Mouse (Mus musculus): ENCODE data around the gene Ywhab. TPM values are rescaled to one million over a fixed set of nuclear protein-coding genes. Genes with fewer than 3 reads are reported as not detected.
A peak's percentile ranks its signal among the peaks of the same experiment; 100 is the strongest.

Ywhab gene
- total and polyA plus RNA-seq, 2 experiments from 2014 or later = 160 to 656 TPM

GRCm38 (mm10) chr2:163992871-163993270, 1.9 kb upstream of the Ywhab start:
- H3K27ac ChIP-seq (ENCODE audit: low read depth, low read length) = no peak overlapping the region
- no peak overlapping the region for H3K9ac ChIP-seq (replicated peaks; ENCODE audit: low read length, poor library complexity, severe bottlenecking)
- no peak overlapping the region for H3K4me3 ChIP-seq (ENCODE audit: low read depth, low read length)
- no peak for TF ChIP-seq CTCF (IDR thresholded peaks at IDR 0.05)
- H3K36me3 ChIP-seq (ENCODE audit: insufficient read depth, low read length) = no peaks in the 10 kb centered on the region
- WGBS = 94% methylated on average over 2 of the region's 2 CpGs
- no peaks in the 10 kb centered on the region for H3K27me3 ChIP-seq (ENCODE audit: insufficient read depth, low read length)
- no peak overlapping the region for H3K4me2 ChIP-seq (ENCODE audit: low read depth, low read length, poor library complexity, severe bottlenecking)
- H3K9me3 ChIP-seq (ENCODE audit: low read length) = no peaks in the 10 kb centered on the region
- H3K4me1 ChIP-seq (ENCODE audit: insufficient read depth, low read length) = peaks cover 7% of the 10 kb centered on the region; the same call in 1 of the 2 replicates
- ATAC-seq (ENCODE audit: low FRiP score) (no peak), DNase-seq (ENCODE audit: low spot score) (no peak)

- peak overlapping the region; percentile 98 for H3K4me3 ChIP-seq (ENCODE audit: low read depth, low read length)
- peak overlapping the region; percentile 58 for H3K4me2 ChIP-seq (ENCODE audit: low read depth, low read length, poor library complexity, severe bottlenecking)
- peak overlapping the region; percentile 99 for H3K9ac ChIP-seq (replicated peaks; ENCODE audit: low read length, poor library complexity, severe bottlenecking)
- no peaks in the 10 kb centered on the region for H3K27me3 ChIP-seq (ENCODE audit: insufficient read depth, low read length)
- no peak for TF ChIP-seq CTCF (IDR thresholded peaks at IDR 0.05)
- H3K36me3 ChIP-seq (ENCODE audit: insufficient read depth, low read length) = no peaks in the 10 kb centered on the region
- ATAC-seq (ENCODE audit: low FRiP score) = peak; percentile 100
- under 1% methylated on average over 57 of the region's 79 CpGs for WGBS
- H3K9me3 ChIP-seq (ENCODE audit: low read length) = no peaks in the 10 kb centered on the region
- peak overlapping the region; percentile 96 for H3K27ac ChIP-seq (ENCODE audit: low read depth, low read length)
- peaks cover 7% of the 10 kb centered on the region; the same call in 1 of the 2 replicates for H3K4me1 ChIP-seq (ENCODE audit: insufficient read depth, low read length)
- peak; percentile 98 for DNase-seq (ENCODE audit: low spot score)
These were observed 460 bp downstream of the Ywhab start for GRCm38 (mm10) chr2:163994977-163995862.

- DNase-seq (ENCODE audit: low spot score) (no peak), ATAC-seq (ENCODE audit: low FRiP score) (no peak)
- Histone ChIP-seq H3K27me3 (ENCODE audit: insufficient read depth, low read length) (no peaks in the 10 kb centered on the region), H3K9me3 (ENCODE audit: low read length) (no peaks in the 10 kb centered on the region), H3K9ac (replicated peaks; ENCODE audit: low read length, poor library complexity, severe bottlenecking) (peak overlapping the region; percentile 99), H3K4me3 (ENCODE audit: low read depth, low read length) (peak overlapping the region; percentile 98), H3K4me2 (ENCODE audit: low read depth, low read length, poor library complexity, severe bottlenecking) (peak overlapping the region; percentile 58), H3K27ac (ENCODE audit: low read depth, low read length) (peak overlapping the region; percentile 96), H3K36me3 (ENCODE audit: insufficient read depth, low read length) (no peaks in the 10 kb centered on the region), H3K4me1 (ENCODE audit: insufficient read depth, low read length) (peaks cover 7% of the 10 kb centered on the region; the same call in 1 of the 2 replicates)
- 76% methylated on average over 6 of the region's 6 CpGs for WGBS
- no peak for TF ChIP-seq CTCF (IDR thresholded peaks at IDR 0.05)
These were observed 1.5 kb downstream of the Ywhab start for GRCm38 (mm10) chr2:163996275-163996674.

- no peak overlapping the region for H3K27ac ChIP-seq (ENCODE audit: low read depth, low read length)
- no peak for DNase-seq (ENCODE audit: low spot score)
- no peak for ATAC-seq (ENCODE audit: low FRiP score)
- H3K4me1 ChIP-seq (ENCODE audit: insufficient read depth, low read length) = peaks cover 7% of the 10 kb centered on the region; the same call in 1 of the 2 replicates
- H3K4me3 ChIP-seq (ENCODE audit: low read depth, low read length) = no peak overlapping the region; the same call in 1 of the 2 replicates
- peak overlapping the region; percentile 58 for H3K4me2 ChIP-seq (ENCODE audit: low read depth, low read length, poor library complexity, severe bottlenecking)
- no peaks in the 10 kb centered on the region for H3K27me3 ChIP-seq (ENCODE audit: insufficient read depth, low read length)
- no peaks in the 10 kb centered on the region for H3K36me3 ChIP-seq (ENCODE audit: insufficient read depth, low read length)
- WGBS = 72% methylated on average over 5 of the region's 5 CpGs
- H3K9me3 ChIP-seq (ENCODE audit: low read length) = no peaks in the 10 kb centered on the region
- H3K9ac ChIP-seq (replicated peaks; ENCODE audit: low read length, poor library complexity, severe bottlenecking) = no peak overlapping the region
- no peak for TF ChIP-seq CTCF (IDR thresholded peaks at IDR 0.05)
These were observed 2.1 kb downstream of the Ywhab start for GRCm38 (mm10) chr2:163996899-163997298.

GRCm38 (mm10) chr2:163998981-163999380, 4.2 kb downstream of the Ywhab start:
- H3K4me1 ChIP-seq (ENCODE audit: insufficient read depth, low read length) = peaks cover 7% of the 10 kb centered on the region; the same call in 1 of the 2 replicates
- WGBS = 91% methylated on average over 6 of the region's 6 CpGs
- no peak overlapping the region for H3K27ac ChIP-seq (ENCODE audit: low read depth, low read length)
- ATAC-seq (ENCODE audit: low FRiP score) (no peak), DNase-seq (ENCODE audit: low spot score) (no peak)
- no peaks in the 10 kb centered on the region for H3K27me3 ChIP-seq (ENCODE audit: insufficient read depth, low read length)
- H3K4me2 ChIP-seq (ENCODE audit: low read depth, low read length, poor library complexity, severe bottlenecking) = no peak overlapping the region
- no peaks in the 10 kb centered on the region for H3K9me3 ChIP-seq (ENCODE audit: low read length)
- no peak overlapping the region for H3K4me3 ChIP-seq (ENCODE audit: low read depth, low read length)
- no peaks in the 10 kb centered on the region for H3K36me3 ChIP-seq (ENCODE audit: insufficient read depth, low read length)
- no peak overlapping the region for H3K9ac ChIP-seq (replicated peaks; ENCODE audit: low read length, poor library complexity, severe bottlenecking)
- TF ChIP-seq CTCF (IDR thresholded peaks at IDR 0.05) = no peak

GRCm38 (mm10) chr2:164002637-164003036, 7.9 kb downstream of the Ywhab start:
- ATAC-seq (ENCODE audit: low FRiP score) = no peak
- no peak for DNase-seq (ENCODE audit: low spot score)
- peaks cover 5% of the 10 kb centered on the region; the same call in 1 of the 2 replicates for H3K4me1 ChIP-seq (ENCODE audit: insufficient read depth, low read length)
- no peaks in the 10 kb centered on the region for H3K9me3 ChIP-seq (ENCODE audit: low read length)
- H3K27ac ChIP-seq (ENCODE audit: low read depth, low read length) = no peak overlapping the region
- H3K36me3 ChIP-seq (ENCODE audit: insufficient read depth, low read length) = no peaks in the 10 kb centered on the region
- TF ChIP-seq CTCF (IDR thresholded peaks at IDR 0.05) = no peak
- H3K4me3 ChIP-seq (ENCODE audit: low read depth, low read length) = no peak overlapping the region
- no peaks in the 10 kb centered on the region for H3K27me3 ChIP-seq (ENCODE audit: insufficient read depth, low read length)
- 93% methylated on average over 3 of the region's 3 CpGs for WGBS
- no peak overlapping the region for H3K9ac ChIP-seq (replicated peaks; ENCODE audit: low read length, poor library complexity, severe bottlenecking)
- no peak overlapping the region for H3K4me2 ChIP-seq (ENCODE audit: low read depth, low read length, poor library complexity, severe bottlenecking)
